Mouse (Mus musculus) G1E (cell line): ENCODE results near the gene Setdb1. TPM values are rescaled to one million over a fixed set of nuclear protein-coding genes. Genes with fewer than 3 reads are reported as not detected.

Experiments used
- ATAC-seq: 2 replicates; pipeline ENCODE4 v1.8.0; 2016; ENCODE audit warnings: mild to moderate bottlenecking; ENCODE audit not compliant: insufficient number of reproducible peaks, poor library complexity, low FRiP score, severe bottlenecking; ENCODE audit errors: extremely low read depth
- DNase-seq: peaks from one replicate; pipeline ENCODE4 v3.0.0; 2012; ENCODE audit warnings: low spot score
- H3K27me3 ChIP-seq: 2 replicates; pipeline ENCODE4 v1.6.1; 2012; ENCODE audit warnings: mild to moderate bottlenecking, low read length, inconsistent platforms; ENCODE audit not compliant: insufficient read depth
- H3K36me3 ChIP-seq: replicated peaks from 2 replicates; pipeline ENCODE3; 2012; ENCODE audit warnings: mild to moderate bottlenecking, inconsistent platforms
- H3K4me1 ChIP-seq: 2 replicates; pipeline ENCODE4 v1.6.1; 2012; ENCODE audit warnings: low read depth, low read length, inconsistent platforms, mixed read lengths; ENCODE audit not compliant: insufficient read depth
- H3K4me3 ChIP-seq: 2 replicates; pipeline ENCODE4 v1.5.1; 2012; ENCODE audit warnings: low read depth, mild to moderate bottlenecking, inconsistent platforms, low read length, moderate library complexity, mixed read lengths
- H3K9me3 ChIP-seq: replicated peaks from 2 replicates; pipeline ENCODE4 v1.6.1; 2012; ENCODE audit warnings: inconsistent platforms
- CTCF ChIP-seq: IDR thresholded peaks from 2 replicates; pipeline ENCODE4 v1.5.1; 2012; ENCODE audit warnings: low read depth, low read length, inconsistent platforms, mixed read lengths
- GATA1 ChIP-seq: IDR thresholded peaks from 2 replicates; pipeline ENCODE4 v1.6.1; 2012; ENCODE audit warnings: borderline replicate concordance, low read length, inconsistent platforms, mixed read lengths
- GATA2 ChIP-seq: IDR thresholded peaks from 2 replicates; pipeline ENCODE4 v1.6.1; 2012; ENCODE audit warnings: low read depth, low read length, inconsistent platforms, borderline replicate concordance
- POLR2AphosphoS5 ChIP-seq: IDR thresholded peaks from 2 replicates; pipeline ENCODE4 v1.6.1; 2012; ENCODE audit warnings: low read depth, low read length, inconsistent platforms; ENCODE audit not compliant: insufficient replicate concordance
- TAL1 ChIP-seq: conservative IDR thresholded peaks from 2 replicates; pipeline ENCODE4 v1.6.1; 2012; ENCODE audit warnings: low read depth, low read length, inconsistent platforms, mixed read lengths
- polyA plus RNA-seq: library from polyadenylated mRNA; stranded (reverse); fragments of >175 nt; gene quantifications from 2 replicates; pipeline ENCODE4 v1.2.3, GENCODE M21; 2012
- total RNA-seq, 2 experiments: library from RNA; stranded (forward) in 1 of 2; stranded (reverse) in 1 of 2; fragments of 200-1000 nt in 1 of 2; fragments of >200 nt in 1 of 2; fragmentation: Nextera tagmentation in 1 of 2; gene quantifications; 2 replicates each; pipeline ENCODE4 v1.2.3; 2014 to 2017

The Setdb1 gene
- total and polyA plus RNA-seq, 3 experiments: 66.1 to 159 (median 128) TPM

DNA sequence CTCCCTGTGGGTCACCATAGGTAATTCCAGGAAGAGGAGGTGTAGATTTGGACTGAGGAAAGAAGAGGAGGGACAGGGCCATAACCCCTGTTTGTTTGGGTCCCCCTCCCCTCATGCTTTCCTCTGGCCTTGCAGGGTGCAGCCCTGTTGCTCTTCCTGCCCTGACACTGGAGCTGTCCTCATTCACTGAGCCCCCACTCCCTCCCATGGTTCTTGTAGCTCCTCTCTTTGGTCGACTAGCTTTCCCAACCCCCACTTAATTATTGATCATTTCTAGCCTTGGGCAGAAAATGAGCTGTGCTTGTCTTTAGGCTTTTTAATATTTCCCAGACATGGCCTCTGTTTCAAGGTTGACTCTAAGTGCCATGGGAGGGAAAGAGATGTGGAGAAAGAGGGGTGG lies 72.9 kb downstream of the Setdb1 start:
- peak overlapping the region; percentile 78 for H3K4me3 ChIP-seq
- DNase-seq (no peak), ATAC-seq (no peak)
- H3K4me1 ChIP-seq: peaks cover 59% of the 10 kb centered on the region
- TF ChIP-seq POLR2AphosphoS5 (no peak), TAL1 (no peak), GATA2 (no peak)
- no peaks in the 10 kb centered on the region for H3K27me3 ChIP-seq
- H3K9me3 ChIP-seq: no peaks in the 10 kb centered on the region
- H3K36me3 ChIP-seq: peaks cover 43% of the 10 kb centered on the region

DNA sequence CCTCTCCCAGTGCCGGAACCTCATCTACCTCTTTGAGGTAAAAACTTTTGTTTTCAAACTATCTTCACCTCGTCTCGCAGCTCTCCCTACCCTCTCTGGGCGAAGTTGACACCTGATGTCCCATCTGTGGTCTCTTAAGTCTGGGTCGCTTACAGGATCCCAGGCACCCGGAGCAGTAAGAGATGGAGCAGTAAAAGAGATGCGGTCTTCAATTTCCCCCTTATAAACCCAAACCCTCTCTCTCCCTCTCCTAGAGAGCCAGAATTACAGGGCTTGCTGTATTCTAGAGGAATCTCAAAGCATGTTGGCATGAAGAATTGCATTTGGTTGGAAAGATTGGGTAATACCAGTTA lies 73.4 kb downstream of the Setdb1 start:
- no peaks in the 10 kb centered on the region for H3K27me3 ChIP-seq
- DNase-seq (no peak), ATAC-seq (no peak)
- peak overlapping the region; percentile 78 for H3K4me3 ChIP-seq
- no peaks in the 10 kb centered on the region for H3K9me3 ChIP-seq
- H3K4me1 ChIP-seq: peaks cover 63% of the 10 kb centered on the region
- peaks cover 40% of the 10 kb centered on the region for H3K36me3 ChIP-seq
- TF ChIP-seq POLR2AphosphoS5 (no peak), GATA1 (no peak), TAL1 (no peak), GATA2 (no peak), CTCF (no peak)

DNA sequence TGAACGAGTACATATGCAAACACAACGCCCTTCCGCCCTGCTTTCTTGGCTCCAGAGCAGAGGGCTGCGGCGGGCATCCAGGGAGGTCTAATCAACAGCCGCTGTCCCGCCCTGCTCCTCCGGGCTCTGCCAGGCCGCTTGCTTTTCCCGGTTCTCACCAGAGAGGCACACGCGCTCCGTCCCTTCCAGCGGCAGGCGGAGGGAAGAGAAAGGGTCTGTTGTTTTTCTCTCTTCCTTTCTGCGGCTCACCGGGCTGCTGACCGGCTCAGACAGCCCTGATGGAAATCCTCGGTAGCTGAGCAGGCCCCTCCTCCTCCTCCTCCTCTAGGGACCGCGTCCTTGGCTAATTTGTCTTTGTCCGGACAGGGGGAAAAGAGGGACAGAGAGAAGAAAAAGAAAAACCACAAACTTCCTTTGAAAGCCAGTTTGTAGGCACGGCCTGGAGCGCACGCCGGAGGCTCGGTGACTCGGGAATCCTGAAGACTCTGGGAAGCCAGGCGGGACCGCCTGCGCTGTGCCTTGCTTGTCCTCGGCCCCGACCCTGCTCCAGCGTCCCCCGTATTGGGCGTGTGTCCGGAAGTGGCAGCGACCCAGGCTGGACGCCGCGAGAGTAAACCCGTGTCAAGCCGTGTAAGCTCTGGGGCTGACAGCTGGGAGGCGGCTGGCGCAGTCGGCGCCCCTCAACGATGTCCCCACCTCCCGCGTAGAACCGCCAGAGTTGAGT lies 74.0 kb downstream of the Setdb1 start:
- peak; percentile 83 for DNase-seq
- ATAC-seq: peak; percentile 32
- TF ChIP-seq GATA2 (no peak), CTCF (no peak), POLR2AphosphoS5 (no peak), GATA1 (no peak), TAL1 (no peak)
- Histone ChIP-seq H3K9me3 (no peaks in the 10 kb centered on the region), H3K36me3 (peaks cover 39% of the 10 kb centered on the region), H3K4me1 (peaks cover 68% of the 10 kb centered on the region), H3K27me3 (no peaks in the 10 kb centered on the region), H3K4me3 (peak overlapping the region; percentile 78)

DNA sequence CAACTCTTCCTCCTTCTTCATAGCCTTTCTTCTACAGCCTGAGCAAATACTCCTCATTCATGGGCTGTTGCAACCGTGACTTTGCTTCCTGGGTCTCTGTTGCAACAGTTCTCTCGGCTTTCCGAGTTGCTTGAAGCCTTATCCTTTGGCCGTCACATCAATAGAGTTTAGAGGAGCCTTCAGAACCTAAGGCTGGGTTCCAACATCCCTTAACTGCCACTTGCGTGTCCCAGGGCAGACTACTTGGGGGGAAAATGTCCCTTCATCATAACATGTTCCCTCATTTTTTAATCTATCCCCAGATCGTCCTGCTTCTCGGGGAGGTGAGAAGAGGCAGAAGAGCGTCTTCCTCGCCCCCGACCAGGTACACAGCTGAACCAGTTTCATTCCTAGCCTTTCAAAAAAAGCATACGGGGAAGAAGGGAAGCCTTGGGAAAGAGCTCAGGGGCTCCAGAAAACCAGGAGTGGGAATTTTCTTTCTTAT lies 74.6 kb downstream of the Setdb1 start:
- DNase-seq: peak; percentile 54
- Histone ChIP-seq H3K36me3 (peaks cover 33% of the 10 kb centered on the region), H3K4me1 (peaks cover 70% of the 10 kb centered on the region), H3K9me3 (no peaks in the 10 kb centered on the region), H3K4me3 (peak overlapping the region; percentile 78), H3K27me3 (no peaks in the 10 kb centered on the region)
- no peak for TF ChIP-seq GATA2
- no peak for TF ChIP-seq POLR2AphosphoS5
- no peak for ATAC-seq

DNA sequence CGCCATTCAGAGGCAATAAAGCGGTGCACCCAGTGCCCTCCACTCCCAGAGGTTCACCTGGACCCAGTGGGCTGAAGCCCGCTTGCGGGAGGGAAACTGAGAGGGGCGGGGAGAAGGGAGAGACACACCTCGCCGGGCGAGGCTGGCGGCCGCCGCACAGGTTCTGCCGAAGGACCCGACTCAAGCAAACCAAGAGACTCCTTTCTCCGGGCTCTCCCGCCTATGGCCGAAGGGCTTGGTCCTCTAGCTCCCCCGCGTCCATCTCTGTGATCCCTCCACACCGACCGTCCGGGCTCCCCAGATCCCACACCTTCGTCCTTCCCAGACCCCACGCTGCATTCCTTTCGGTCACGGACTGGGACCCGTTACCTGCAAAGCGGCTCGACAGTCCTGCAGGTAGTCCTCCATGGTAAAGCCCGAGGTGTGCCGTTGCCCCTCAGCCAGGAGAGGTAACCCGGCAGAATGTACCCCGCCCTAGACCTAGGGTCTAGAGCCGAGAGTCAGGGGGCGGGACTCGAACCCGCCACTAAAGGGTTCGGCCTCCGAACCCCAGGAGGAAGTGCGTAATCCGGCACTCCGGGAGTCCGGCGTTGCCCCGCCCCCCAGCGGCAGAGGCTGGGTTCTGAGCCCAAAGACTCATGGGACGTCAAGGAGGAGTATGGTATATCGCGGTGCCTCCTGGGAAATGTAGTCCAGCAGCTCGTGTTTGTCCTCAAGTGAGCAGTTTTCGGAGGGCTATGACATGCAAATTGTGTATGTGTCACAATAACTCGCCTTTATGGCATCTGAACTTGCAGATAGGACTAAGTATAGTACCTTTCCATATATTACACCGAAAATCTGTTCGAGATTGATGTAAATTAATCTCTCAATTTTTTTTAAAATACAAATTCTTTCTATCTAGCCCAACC lies 75.5 kb downstream of the Setdb1 start, which contains the start of the genes Mindy1 and Prune1:
Gene Mindy1, plus strand, starts transcription at position 130 of the 911 bp plus-strand sequence.
Gene Prune1, minus strand, starts transcription at position 861 of the 911 bp plus-strand sequence.
- DNase-seq (peak; percentile 97), ATAC-seq (peak; percentile 86)
- Histone ChIP-seq H3K4me3 (peak within 1 kb of the TSS; percentile 78), H3K36me3 (peaks cover 28% of the 10 kb centered on the region), H3K27me3 (no peaks in the 10 kb centered on the region), H3K9me3 (no peaks in the 10 kb centered on the region), H3K4me1 (peaks cover 77% of the 10 kb centered on the region)
- TF ChIP-seq GATA1: no peak
- TF ChIP-seq TAL1: no peak
- no peak for TF ChIP-seq CTCF
- TF ChIP-seq POLR2AphosphoS5: no peak
- TF ChIP-seq GATA2: no peak

DNA sequence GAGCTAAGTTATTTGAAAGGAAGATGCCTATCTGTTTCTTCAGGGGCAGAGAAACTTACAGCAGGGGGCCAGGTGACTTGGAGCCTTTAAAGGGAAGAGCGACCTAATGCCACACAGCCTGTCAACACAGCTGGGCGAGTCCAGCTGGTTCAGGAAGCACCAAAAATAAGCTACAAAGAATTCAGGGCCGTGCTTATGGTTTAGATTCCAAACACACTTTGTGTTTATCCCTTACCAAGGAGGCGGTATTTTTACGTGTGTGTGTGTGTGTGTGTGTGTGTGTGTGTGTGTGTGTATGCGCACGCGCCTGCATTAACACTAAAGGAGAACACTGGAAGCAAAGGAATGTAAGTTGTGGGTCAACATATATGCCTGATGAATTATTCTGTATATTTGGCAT lies 76.3 kb downstream of the Setdb1 start:
- DNase-seq (no peak), ATAC-seq (no peak)
- peaks cover 22% of the 10 kb centered on the region for H3K36me3 ChIP-seq

More for the DNA sequence above, 76.3 kb downstream of the Setdb1 start:
- no peaks in the 10 kb centered on the region for H3K27me3 ChIP-seq
- H3K4me3 ChIP-seq: peak overlapping the region; percentile 75
- no peaks in the 10 kb centered on the region for H3K9me3 ChIP-seq
- TF ChIP-seq GATA2 (no peak), GATA1 (no peak)
- peaks cover 79% of the 10 kb centered on the region for H3K4me1 ChIP-seq
